Mouse (Mus musculus) CD4-positive, CD25-positive, alpha-beta regulatory T cell, adult 4 months (primary cell): ENCODE results near the gene Gps2. TPM values are rescaled to one million over a fixed set of nuclear protein-coding genes. Genes with fewer than 3 reads are reported as not detected.

Source experiments
- ATAC-seq: one replicate; pipeline ENCODE4 v1.8.0; 2017
- polyA plus RNA-seq, 2 experiments: library from polyadenylated mRNA; unstranded; fragments of 100-300 nt; shearing (Covaris generic); gene quantifications; one replicate each; pipeline ENCODE4 v1.2.1; 2017

The Gps2 gene
- polyA plus RNA-seq, 2 experiments from 2014 or later = 120 to 134 TPM

- no peak for ATAC-seq
Measured at GRCm38 (mm10) chr11:69965271-69966005, 51.8 kb downstream of the Gps2 start.

Other genes with a start within 250 kb of the Gps2 start
- gene Cd68, start 247.7 kb upstream of the Gps2 start, polyA plus RNA-seq = 1 to 10 TPM; 3.0 to 5.8 TPM
- gene Eif4a1, start 241.5 kb upstream of the Gps2 start, polyA plus RNA-seq = 100 to 1,000 TPM; 166 to 236 TPM
- 10 to 100 TPM; 31.6 to 47.4 TPM for gene Senp3, start 231.8 kb upstream of the Gps2 start, polyA plus RNA-seq
- gene Tnfsf13, start 228.1 kb upstream of the Gps2 start, polyA plus RNA-seq = not detected
- under 1 TPM in 1 of 2 experiments, not detected in 1; 0.23 TPM for gene Tnfsf12, start 218.0 kb upstream of the Gps2 start, polyA plus RNA-seq
- gene Tnfsfm13, start 217.8 kb upstream of the Gps2 start, polyA plus RNA-seq = not detected
- gene Polr2a, start 155.3 kb upstream of the Gps2 start, polyA plus RNA-seq = 10 to 100 TPM; 25.6 to 36.0 TPM
- not detected for gene Slc35g3, start 151.9 kb upstream of the Gps2 start, polyA plus RNA-seq
- 10 to 100 TPM; 11.2 to 11.8 TPM for gene Zbtb4, start 148.0 kb upstream of the Gps2 start, polyA plus RNA-seq
- 1 to 10 TPM; 2.9 to 4.5 TPM for gene Chrnb1, start 117.9 kb upstream of the Gps2 start, polyA plus RNA-seq
- not detected for gene Fgf11, start 112.0 kb upstream of the Gps2 start, polyA plus RNA-seq
- not detected for gene Tmem102, start 108.3 kb upstream of the Gps2 start, polyA plus RNA-seq
- not detected for gene Gm39566, start 98.6 kb upstream of the Gps2 start, polyA plus RNA-seq
- gene Spem2, start 95.4 kb upstream of the Gps2 start, polyA plus RNA-seq = not detected
- under 1 TPM in 1 of 2 experiments, not detected in 1; 0.42 TPM for gene Spem1, start 91.7 kb upstream of the Gps2 start, polyA plus RNA-seq
- 1 to 10 TPM; 1.1 to 1.2 TPM for gene Nlgn2, start 76.1 kb upstream of the Gps2 start, polyA plus RNA-seq
- 100 to 1,000 TPM in 1 of 2 experiments, 10 to 100 TPM in 1; 93.2 to 114 TPM for gene Tmem256, start 75.4 kb upstream of the Gps2 start, polyA plus RNA-seq
- 10 to 100 TPM; 22.4 to 33.5 TPM for gene Plscr3, start 67.5 kb upstream of the Gps2 start, polyA plus RNA-seq
- not detected for gene Tnk1, start 55.2 kb upstream of the Gps2 start, polyA plus RNA-seq
- not detected for gene Tmem95, start 35.9 kb upstream of the Gps2 start, polyA plus RNA-seq
- gene Kctd11, start 32.5 kb upstream of the Gps2 start, polyA plus RNA-seq = 1 to 10 TPM in 1 of 2 experiments, not detected in 1; 1.1 TPM
- 100 to 1,000 TPM; 256 to 383 TPM for gene Acap1, start 18.3 kb upstream of the Gps2 start, polyA plus RNA-seq
- 1 to 10 TPM; 1.6 to 2.0 TPM for gene 2810408A11Rik, start 12.9 kb upstream of the Gps2 start, polyA plus RNA-seq
- 1 to 10 TPM; 8.3 to 9.1 TPM for gene Neurl4, start 12.8 kb upstream of the Gps2 start, polyA plus RNA-seq
- gene Eif5a, start 8.1 kb downstream of the Gps2 start, polyA plus RNA-seq = 1,000 to 10,000 TPM; 1,067 to 1,377 TPM
- gene Ybx2, start 21.9 kb downstream of the Gps2 start, polyA plus RNA-seq = not detected
- gene Slc2a4, start 34.3 kb downstream of the Gps2 start, polyA plus RNA-seq = not detected
- gene Cldn7, start 50.9 kb downstream of the Gps2 start, polyA plus RNA-seq = not detected
- 10 to 100 TPM; 21.1 to 25.4 TPM for gene Ctdnep1, start 67.3 kb downstream of the Gps2 start, polyA plus RNA-seq
- gene Elp5, start 68.6 kb downstream of the Gps2 start, polyA plus RNA-seq = 10 to 100 TPM; 69.7 to 79.3 TPM
- gene Gabarap, start 77.3 kb downstream of the Gps2 start, polyA plus RNA-seq = 100 to 1,000 TPM; 282 to 355 TPM
- gene Phf23, start 81.9 kb downstream of the Gps2 start, polyA plus RNA-seq = 10 to 100 TPM; 41.3 to 43.5 TPM
- gene Dvl2, start 86.7 kb downstream of the Gps2 start, polyA plus RNA-seq = 1 to 10 TPM; 4.0 to 4.6 TPM
- gene Acadvl, start 101.5 kb downstream of the Gps2 start, polyA plus RNA-seq = 100 to 1,000 TPM; 124 to 181 TPM
- 10 to 100 TPM in 1 of 2 experiments, 1 to 10 TPM in 1; 9.4 to 17.1 TPM for gene Dlg4, start 103.1 kb downstream of the Gps2 start, polyA plus RNA-seq
- gene Asgr1, start 140.2 kb downstream of the Gps2 start, polyA plus RNA-seq = not detected
- gene Asgr2, start 178.8 kb downstream of the Gps2 start, polyA plus RNA-seq = not detected
- gene Mgl2, start 216.4 kb downstream of the Gps2 start, polyA plus RNA-seq = not detected
- gene Clec10a, start 242.3 kb downstream of the Gps2 start, polyA plus RNA-seq = not detected